Mouse (Mus musculus): Measurements from ENCODE around the gene Bmper.
A peak's percentile ranks its signal among the peaks of the same experiment; 100 is the strongest.

Gene Bmper

GRCm38 (mm10) chr9:23307835-23308234 lies 85.0 kb downstream of the Bmper start:
- DNase-seq, result no peak

- DNase-seq, result no peak
Observed at GRCm38 (mm10) chr9:23310953-23311352, 88.1 kb downstream of the Bmper start.

- DNase-seq, result no peak
Observed at GRCm38 (mm10) chr9:23311956-23312355, 89.1 kb downstream of the Bmper start.

GRCm38 (mm10) chr9:23312877-23313276 lies 90.0 kb downstream of the Bmper start:
- DNase-seq, result no peak

- no peak for DNase-seq
Observed at GRCm38 (mm10) chr9:23315631-23316330, 92.9 kb downstream of the Bmper start.

GRCm38 (mm10) chr9:23327830-23328229 lies 105.0 kb downstream of the Bmper start:
- no peak for DNase-seq

GRCm38 (mm10) chr9:23333041-23333622 lies 110.3 kb downstream of the Bmper start:
- DNase-seq, result peak; percentile 47

- no peak for DNase-seq
Observed at GRCm38 (mm10) chr9:23340551-23340950, 117.7 kb downstream of the Bmper start.

GRCm38 (mm10) chr9:23341246-23341645 lies 118.4 kb downstream of the Bmper start:
- DNase-seq, result no peak

- DNase-seq, result no peak
Observed at GRCm38 (mm10) chr9:23344353-23344752, 121.5 kb downstream of the Bmper start.

GRCm38 (mm10) chr9:23345093-23345844 lies 122.4 kb downstream of the Bmper start:
- DNase-seq, result no peak

GRCm38 (mm10) chr9:23349603-23350002 lies 126.7 kb downstream of the Bmper start:
- DNase-seq, result no peak

- no peak for DNase-seq
Observed at GRCm38 (mm10) chr9:23351400-23351799, 128.5 kb downstream of the Bmper start.

GRCm38 (mm10) chr9:23352396-23352795 lies 129.5 kb downstream of the Bmper start:
- no peak for DNase-seq

GRCm38 (mm10) chr9:23354201-23354820 lies 131.4 kb downstream of the Bmper start:
- peak; percentile 14 for DNase-seq

- peak; percentile 44 for DNase-seq
Observed at GRCm38 (mm10) chr9:23358108-23358507, 135.2 kb downstream of the Bmper start.

- DNase-seq, result no peak
Observed at GRCm38 (mm10) chr9:23363139-23363538, 140.3 kb downstream of the Bmper start.

GRCm38 (mm10) chr9:23363540-23363939 lies 140.7 kb downstream of the Bmper start:
- DNase-seq, result no peak

GRCm38 (mm10) chr9:23364047-23364446 lies 141.2 kb downstream of the Bmper start:
- DNase-seq, result no peak

GRCm38 (mm10) chr9:23368124-23368523 lies 145.2 kb downstream of the Bmper start:
- DNase-seq, result no peak

GRCm38 (mm10) chr9:23374789-23375460 lies 152.0 kb downstream of the Bmper start:
- no peak for DNase-seq

- no peak for DNase-seq
Observed at GRCm38 (mm10) chr9:23377831-23378730, 155.2 kb downstream of the Bmper start.
